Mouse (Mus musculus) erythroid progenitor cell, adult 5-6 weeks (primary cell): ENCODE data around the gene Aldh18a1. TPM values are rescaled to one million over a fixed set of nuclear protein-coding genes. Genes with fewer than 3 reads are reported as not detected.
"Not testable (repeated sequence)": the region's sequence is repeated elsewhere in the genome, so short reads cannot be mapped to it uniquely, and the experiment has no call there.

Source experiments
- ATAC-seq: replicated peaks from 2 replicates; pipeline ENCODE4 v1.8.0; 2016; ENCODE audit warnings: moderate number of reproducible peaks, mild to moderate bottlenecking, moderate TSS enrichment, inconsistent platforms; ENCODE audit not compliant: poor library complexity, low FRiP score, severe bottlenecking
- total RNA-seq, 2 experiments: library from RNA; stranded (forward) in 1 of 2; stranded (reverse) in 1 of 2; fragments of 150-400 nt in 1 of 2; fragments of 186-747, 209-891 nt in 1 of 2; gene quantifications; 2 replicates each; pipeline versions ENCODE4 v1.2.3 to v1.2.4; 2015 to 2017; ENCODE audit warnings: low replicate concordance in 2 of 2

The Aldh18a1 gene
- total RNA-seq (2015; ENCODE audit: low replicate concordance) = 10.9 and 30.6 TPM in 2 replicates
- 6.5 and 13.2 TPM in 2 replicates for total RNA-seq (2017; ENCODE audit: low replicate concordance)

DNA sequence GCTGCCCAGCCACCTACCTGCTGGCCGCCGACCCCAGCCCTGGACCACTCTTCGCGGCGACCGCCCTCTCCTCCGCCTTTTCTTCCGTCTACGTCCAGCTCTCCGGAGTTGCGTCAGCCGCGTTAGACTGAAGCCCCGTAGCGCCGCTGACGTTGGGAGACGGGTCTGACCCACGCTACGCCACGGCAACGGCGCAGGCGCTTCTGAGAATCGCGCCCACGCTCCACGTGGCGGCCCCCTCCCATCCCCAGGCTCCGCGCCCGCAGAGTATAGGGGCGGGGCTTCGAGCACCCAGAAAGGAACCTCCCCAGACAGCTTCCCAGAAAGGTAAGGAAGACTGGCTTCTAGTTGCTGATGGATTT is at the start of gene Aldh18a1:
Aldh18a1 (minus strand) TSS at position 171 of the 362 bp plus-strand sequence.
- ATAC-seq = peak; percentile 86

DNA sequence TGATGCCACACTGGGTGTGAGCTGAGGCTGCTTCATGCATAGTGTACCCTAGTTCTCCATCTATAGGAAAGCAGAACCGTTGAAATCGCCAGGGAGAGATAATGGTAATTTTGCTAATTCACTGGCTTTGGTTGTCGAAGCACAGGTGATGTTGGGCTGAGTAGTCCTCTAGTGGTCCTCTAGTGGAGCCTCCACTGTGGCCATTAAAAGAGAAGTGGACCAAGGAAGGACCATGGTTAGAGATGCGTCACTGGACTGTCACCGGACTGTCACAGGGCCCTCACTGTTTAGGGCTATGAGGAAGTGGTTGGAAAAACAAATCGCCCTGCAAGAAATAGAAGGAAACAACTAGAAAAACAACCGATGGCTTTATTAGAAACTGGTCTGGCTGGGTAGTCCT is 49.3 kb upstream of the Aldh18a1 start:
- ATAC-seq = no peak

DNA sequence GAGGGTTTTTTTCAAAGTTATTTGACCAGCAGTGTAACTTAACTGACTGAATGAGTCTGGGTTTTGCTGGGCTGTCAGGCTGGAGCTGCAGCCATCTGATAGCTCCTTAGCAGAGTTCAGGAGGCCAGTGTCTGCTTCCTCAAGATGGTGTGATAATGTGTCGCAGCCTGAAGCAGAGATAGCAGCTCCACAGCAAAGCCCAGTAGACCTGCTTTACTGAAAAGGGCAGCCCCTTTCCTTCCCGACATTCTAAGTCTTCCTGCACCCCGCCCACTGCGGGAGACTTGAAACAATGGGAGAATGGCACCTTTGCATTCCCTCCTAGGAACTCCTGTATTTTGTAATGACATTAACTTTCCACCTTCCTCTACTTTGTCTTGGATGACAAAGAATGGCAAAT is 48.8 kb upstream of the Aldh18a1 start:
- ATAC-seq = no peak

DNA sequence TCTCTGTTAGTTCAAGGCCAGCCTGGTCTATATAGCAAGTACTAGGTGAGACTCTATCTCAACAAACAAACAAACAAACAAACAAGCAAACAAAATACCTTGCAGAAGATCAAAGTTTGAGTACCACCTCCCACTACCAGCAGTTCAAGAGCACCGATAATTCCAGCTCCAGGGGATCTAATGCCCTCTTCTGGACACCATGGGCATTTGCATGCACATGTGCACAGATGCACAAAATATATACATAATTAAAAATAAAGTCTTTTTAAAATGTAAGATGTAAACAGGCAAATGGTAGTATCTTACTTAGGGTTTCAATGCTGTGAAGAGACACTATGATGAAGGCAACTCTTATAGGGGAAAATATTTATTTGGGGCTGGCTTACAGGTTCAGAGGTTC is 44.9 kb upstream of the Aldh18a1 start:
- ATAC-seq = no peak

DNA sequence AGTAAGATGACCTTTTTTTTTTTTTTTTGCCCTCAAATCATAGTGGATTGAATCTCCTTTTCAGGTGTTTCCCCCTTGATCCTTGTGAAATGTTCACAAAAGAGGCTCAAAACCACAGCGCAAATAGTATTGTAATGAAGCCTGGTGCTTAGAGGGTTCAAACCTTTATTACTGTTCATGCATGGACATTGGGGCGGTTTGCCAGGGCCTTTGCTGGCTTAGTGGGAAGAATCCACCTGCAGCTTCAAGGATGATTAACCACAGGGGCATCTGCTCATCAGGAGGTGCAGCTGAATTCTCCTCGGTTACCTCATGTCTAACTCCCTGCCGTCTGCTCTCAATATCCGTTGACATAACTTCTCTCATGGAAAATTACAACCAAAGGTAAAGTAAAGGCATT is 44.4 kb upstream of the Aldh18a1 start:
- no peak for ATAC-seq

DNA sequence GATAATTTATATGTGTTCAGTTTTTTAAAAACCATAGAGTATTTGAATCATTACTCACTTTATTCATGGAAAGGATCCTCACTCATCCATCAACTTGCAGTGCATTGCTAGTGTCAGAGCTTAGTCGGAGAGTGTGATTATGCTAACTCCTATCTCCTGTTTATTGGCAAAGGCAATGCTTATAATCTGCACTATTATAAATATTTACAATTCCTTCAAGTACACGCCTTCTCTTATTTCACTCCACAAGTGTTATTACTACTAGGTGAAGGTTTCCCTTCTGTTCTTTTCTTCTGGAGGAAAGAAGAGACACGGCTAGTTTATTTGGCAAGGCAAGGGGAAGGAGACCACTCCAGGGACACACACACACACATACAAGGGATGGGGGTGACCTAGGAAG is 43.9 kb upstream of the Aldh18a1 start:
- no peak for ATAC-seq

DNA sequence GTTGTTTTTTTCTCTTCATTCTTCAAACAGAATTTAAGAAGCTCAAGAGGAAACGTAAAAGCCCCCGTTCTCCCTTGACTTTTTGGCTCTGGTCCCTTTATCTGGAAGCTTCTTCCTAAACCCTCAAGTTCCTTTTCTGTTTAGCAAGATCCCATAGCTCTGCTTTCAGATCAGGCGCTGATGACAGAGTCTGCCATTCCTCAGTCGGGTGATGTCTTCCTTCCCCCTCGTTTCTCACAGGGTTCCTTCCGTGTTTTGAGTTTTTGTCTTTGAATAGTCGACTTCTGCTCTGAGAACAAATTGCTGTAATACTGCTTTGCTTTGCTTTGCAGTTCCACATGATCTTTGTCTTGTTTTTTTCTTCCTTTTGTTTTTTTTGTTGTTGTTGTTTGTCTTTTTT is 42.3 kb upstream of the Aldh18a1 start:
- no peak for ATAC-seq

DNA sequence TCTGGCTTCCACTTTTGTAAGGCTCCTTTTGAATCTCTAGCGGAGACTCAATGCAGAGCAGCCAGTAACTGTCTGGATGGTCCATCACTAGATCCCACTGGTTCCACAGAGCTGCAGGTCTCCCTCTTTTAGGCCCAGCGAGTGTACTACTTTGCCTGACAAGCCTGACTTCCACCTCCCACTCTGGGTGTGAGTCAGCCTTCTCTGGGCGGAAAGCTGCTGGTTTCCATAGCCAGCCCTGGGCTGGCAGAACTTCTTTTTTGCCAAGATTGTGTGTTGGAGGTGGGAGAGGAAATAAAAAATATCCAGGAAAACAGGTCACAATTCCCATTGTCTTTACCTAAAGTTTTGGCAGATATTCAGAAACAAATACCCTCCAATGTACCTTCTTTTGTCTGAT is 41.8 kb upstream of the Aldh18a1 start:
- no peak for ATAC-seq

DNA sequence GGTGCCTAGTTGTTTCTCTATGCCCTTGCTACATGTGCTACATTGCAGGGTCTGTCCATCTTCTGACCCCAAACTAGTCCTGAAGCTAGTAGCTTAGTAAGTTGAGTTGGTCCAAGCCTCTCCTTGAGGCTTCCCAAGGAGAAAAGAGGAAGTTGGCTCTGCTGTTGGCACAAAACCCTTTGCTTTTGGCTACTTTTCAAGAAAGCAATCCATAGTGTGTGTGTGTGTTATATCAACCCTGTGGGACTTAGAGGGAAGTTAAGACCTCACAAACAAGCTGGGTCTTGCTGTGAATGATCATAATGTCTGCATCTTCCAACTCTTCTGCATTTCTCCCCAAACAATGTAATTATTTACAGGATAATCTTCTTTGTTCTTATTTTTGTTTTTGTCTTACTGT is 40.7 kb upstream of the Aldh18a1 start:
- ATAC-seq = no peak

DNA sequence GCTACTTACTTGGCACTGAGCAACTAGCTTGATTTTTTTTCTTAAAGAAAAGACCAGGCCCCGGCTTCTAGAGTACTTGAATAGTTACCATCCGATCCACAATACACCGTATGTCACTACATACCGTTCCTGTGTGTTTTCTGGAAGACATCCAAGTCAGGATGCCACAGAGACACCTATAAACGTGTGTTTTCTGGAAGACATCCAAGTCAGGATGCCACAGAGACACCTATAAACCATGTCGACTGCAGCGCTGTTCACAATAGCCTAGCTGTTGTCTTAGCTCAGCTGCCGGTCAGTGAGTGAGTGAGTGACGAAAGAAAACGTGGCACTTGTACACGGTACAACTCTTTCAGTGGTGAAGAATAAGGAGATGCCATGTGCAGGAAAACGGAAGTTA is 37.7 kb upstream of the Aldh18a1 start:
- ATAC-seq = no peak

DNA sequence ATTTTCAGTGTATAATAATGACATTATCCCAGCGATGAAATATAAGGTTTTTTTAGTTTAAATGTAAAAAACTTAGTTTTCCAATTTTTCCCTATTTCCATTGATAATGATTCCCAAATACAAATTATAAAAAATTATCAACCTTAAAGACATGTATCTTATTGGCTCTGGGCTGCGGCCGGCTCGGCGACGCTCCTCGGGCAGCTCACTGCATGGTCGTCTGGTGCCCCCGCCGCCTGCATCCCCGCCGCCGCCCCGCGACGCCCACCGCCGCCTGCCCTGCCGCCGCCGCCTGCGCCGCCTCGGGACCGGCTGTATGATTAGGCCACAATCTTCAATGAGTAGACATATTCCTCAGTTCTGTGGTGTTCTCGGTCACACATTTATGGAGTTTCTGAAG is 33.4 kb upstream of the Aldh18a1 start:
- not testable (repeated sequence) for ATAC-seq

DNA sequence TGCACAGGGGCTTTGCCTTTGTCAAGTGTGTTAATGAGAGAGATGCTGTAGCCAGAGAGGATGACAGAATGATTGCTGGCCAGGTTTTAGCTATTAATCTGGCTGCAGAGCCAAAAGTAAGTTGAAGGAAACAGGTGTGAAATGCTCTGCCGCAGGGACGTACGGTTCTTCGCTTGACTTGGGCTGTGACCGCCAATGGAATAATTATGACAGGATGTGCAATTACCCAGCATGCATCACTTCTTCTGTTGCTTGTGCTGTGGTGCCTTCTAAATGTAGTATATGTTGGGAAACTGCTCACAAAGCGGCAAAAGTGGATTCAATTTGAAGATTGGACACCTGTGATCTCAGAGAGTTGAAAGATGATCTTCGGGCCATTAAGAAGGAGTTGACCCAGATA is 27.8 kb upstream of the Aldh18a1 start:
- ATAC-seq = no peak

DNA sequence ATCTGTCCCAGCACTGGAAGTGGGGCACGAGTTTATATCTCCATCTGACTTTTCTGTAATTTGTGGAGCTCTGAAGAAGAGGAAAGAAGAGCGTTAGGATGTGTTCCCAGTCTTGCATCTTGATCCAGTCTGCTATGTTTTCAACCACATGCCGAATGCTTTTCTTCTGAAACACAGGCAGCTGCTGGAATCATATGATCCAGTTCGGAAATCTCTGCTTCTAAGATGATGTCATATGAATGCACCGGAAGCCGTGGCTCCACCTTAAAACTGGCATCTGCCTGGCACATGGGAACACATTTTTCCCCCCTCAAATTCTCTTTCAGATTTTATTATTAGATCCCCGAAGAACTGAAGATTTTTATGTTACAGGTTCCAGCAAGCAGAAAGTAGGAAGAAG is 26.5 kb upstream of the Aldh18a1 start:
- no peak for ATAC-seq

DNA sequence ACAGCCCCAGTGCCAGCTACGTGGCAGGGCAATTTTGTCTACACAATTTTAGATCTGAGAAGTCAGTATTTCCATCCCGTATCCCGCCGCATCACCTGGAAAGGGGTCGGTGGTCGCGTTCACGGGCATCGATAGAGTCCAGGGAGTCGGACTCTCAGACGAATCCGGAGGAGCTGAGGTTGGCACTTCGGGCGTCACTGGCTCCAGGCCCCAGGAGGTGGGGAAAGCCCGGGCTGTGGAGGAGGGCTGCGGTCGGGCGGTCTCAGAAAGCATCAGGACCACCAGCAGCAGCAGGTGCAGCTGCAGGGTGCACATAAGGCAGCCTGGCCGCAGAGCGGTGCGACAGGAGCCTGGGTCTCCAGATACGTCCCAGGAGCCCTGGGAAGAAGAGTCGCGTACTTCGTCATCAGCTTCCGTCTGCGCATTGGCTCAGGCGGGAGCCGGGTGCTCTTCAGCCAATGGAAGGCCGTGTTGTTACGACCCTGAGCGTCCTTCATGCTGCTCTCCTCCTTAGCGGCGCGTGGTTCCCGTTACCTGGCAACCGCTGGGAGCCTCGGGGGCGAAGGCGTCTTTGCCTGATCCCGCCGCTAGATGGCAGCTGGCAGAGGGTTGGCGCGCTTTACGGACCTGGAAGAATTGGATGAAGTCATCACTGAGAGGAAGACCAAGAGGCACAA is 23.7 kb upstream of the Aldh18a1 start, which contains the start of the genes Tctn3 and Entpd1:
Tctn3 (minus strand) TSS at position 404 of the 677 bp plus-strand sequence.
Entpd1 (plus strand) TSS at position 537 of the 677 bp plus-strand sequence.
- peak; percentile 99 for ATAC-seq

DNA sequence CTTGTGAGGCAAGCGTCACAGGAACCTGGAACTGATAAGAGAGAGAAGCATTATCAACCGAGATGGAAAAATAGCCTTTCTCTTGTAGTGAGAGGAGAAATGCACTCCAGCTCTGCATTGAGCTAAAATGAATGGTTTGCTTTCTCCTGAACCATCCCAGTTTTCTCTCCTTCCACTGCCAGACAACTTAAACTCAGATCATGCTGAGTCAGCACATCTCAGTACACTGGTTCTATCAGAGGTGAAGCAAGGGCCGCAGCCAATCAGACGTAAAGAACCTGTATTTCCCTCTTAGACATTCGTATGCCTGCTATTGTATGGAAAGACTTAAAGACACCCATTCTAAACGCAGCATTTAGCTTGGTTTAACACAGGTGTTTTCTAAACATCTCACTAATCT is 19.4 kb upstream of the Aldh18a1 start:
- ATAC-seq = no peak

DNA sequence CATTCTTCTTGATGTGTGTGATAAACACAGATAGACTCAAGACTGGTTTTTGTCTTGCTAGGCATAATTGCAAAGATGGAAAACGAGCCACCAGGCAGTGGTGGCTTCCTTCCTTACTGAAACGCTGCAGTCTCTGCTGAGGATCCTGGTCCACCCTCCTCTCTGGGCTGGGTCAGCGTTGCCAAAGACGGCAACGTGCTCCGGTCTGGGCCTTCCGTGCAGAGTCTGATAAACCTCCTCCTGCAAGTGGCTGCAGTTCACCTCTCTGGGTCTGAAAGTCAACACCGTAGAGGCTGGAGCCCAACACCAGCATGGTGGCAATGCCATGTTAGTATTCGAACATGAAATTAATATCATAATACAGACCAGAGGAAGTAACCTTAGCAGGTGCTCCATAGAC is 16.9 kb upstream of the Aldh18a1 start:
- no peak for ATAC-seq

DNA sequence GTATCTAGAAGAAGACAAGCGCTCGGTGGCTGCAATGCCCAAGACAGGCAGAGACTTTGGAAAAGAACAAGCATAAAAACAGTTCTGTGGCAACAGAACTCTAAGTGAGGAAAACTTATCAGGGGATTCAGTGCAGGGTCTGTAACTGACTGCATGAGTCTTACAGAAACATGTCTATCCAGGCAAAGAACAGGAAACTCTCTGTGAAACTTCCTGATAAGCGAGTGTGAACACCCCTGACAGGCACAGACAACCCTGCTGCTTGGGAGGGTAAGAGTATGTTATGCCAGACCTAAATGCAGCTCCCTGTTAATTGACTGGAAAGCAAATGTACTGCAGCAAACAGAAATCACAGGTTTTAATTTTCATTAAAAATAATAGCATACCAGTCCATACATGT is 13.6 kb upstream of the Aldh18a1 start:
- ATAC-seq = no peak

DNA sequence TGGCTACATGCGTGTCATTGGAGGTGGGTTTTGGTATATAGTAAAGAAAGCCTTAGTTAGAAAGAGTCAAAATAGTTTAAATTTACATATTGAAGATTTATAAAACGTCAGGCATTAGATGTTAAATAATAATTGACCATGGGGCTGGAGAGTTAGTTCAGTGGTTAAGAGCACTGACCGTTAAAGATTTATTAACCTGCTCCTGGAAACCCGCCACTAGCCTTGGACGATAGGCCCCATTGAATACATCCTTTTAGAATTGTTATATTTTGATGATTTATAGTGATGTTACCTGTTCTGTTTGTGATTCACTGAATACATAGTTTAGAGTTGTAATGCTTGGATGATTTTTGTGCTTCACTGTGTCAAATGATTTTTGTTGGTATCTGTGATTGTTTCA is 12.6 kb upstream of the Aldh18a1 start:
- ATAC-seq = not testable (repeated sequence)

DNA sequence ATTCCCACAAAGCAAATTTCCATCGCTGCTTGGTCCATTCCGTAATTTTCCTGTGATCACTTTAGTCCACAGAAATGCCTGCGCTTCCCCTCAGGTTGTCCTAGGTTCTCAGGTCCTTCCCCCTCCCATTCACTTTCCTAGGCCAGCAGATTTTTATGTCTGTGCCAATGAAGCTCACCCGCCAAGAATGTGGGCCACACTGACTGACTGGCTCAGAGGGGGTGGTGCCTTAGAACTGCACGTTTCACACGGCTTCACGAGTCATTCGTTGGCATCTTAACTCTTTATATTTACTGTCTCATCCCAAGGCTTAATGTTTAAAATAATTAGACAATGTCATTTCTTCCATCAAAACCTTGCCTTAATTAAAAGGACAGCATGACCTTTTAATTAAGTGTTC is 7.6 kb upstream of the Aldh18a1 start:
- no peak for ATAC-seq

DNA sequence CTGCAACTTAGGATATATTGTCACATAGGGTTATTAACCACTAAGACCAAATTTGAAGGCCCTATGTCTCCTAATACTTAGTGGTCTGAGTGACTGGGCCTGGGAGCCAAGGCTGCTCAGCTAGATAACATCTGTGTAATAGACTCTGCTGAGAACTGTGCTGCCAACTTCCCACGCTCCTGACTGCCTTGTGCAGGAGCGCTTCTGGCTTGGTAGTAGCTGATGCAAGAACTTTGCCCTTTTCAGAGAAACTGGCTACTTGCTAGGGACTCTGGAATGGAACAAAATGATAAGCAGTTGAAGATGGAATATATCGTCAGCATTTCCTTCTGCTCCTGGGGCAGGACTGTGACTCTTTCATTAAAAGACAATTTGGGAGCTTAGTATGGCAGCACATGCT is 7.0 kb upstream of the Aldh18a1 start:
- no peak for ATAC-seq

DNA sequence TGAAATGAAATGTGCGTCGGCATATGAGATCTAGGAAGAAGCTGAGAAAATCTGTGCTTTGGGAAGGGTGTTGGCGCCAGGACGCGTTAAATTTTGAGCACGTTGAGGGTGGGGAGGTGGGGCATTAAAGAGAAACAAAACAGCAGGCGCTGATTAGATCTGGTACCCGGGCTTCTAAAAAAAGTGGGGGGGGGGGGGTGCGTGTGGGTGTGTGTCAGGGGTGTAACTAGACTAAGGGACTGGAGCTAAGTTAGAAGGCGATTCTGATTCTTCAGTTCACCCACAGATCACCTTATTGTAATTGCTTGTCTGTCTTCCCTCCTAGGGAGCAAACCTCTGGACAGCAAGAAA is 1.2 kb upstream of the Aldh18a1 start:
- ATAC-seq = no peak

DNA sequence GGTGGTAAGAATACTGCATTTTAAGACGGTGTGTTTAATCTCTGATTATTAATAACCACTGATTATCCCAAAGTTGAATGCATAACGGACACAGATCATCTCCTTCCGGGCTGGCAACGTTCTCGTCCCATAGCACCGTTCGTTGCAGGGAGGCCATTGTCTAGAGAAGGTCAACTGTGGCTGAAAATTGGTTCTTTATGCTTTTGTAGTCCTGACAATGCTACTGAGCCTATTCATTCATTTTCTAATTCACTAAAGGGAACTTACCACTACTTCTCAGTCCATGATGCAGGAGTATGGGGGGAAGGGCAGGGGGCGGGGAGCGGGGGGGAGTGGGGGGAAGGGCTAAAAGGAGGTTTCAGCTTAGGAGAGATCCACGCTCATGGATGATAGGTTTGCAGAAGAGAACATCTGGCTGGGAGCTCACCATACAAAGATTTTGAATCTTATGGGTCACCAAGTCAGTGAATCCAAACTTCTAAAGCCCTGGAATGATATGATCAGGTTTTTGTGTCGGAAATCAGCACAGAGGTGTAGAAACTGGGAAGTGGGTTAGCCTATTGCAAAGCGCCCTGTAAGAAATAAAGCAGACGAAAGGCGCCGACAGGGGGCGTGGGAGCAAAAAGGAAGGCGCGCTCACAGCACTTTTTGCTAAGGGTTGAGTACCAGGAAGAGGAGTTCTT is 725 bp upstream of the Aldh18a1 start:
- ATAC-seq = peak; percentile 67
